Mouse (Mus musculus) retina, postnatal 7 days (tissue): ENCODE data around the gene Ecel1.

Experiments used
- DNase-seq: peaks from one replicate; pipeline ENCODE4 v3.0.0-alpha.2; 2012; ENCODE audit warnings: low read depth, low spot score

Gene Ecel1

GRCm38 (mm10) chr1:87101411-87101810 is 54.9 kb downstream of the Ecel1 start, which contains the start of gene Alpi:
Alpi (minus strand) TSS chr1:87101606.
- no peak for DNase-seq

DNA sequence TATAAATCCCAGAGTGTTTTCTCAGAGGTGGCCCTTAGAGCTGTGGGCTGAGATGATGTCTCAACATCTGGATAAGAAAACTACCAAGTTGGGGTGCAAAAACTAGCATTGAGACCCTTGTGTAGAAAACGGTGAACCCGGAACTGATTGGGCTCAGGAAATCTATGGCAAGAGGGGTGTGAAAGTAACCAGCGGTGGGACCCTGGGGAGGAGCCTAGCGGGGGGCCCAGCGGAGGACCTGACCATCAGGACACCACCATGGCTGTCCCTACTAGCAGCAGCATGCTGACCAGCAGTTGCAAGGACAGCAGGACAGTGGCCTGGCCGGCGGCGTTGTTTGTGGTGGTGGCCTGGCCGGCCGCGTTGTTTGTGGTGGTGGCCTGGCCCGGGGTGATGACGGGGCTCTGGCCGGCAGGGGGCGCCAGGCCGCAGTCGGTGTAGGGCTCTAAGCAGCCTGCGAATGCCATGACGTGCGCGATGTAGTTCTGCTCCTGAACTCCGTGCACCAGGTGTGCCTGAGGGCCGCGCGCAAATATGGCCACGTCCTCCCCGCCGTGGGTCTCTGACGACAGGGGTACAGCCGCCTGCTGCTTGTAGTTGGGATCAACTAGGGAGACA is 57.9 kb downstream of the Ecel1 start:
- DNase-seq, result peak; percentile 41
